Mouse (Mus musculus): ENCODE measurements around the gene Htra2. TPM values are rescaled to one million over a fixed set of nuclear protein-coding genes. Genes with fewer than 3 reads are reported as not detected.

Htra2 gene
- polyA plus RNA-seq, 1 experiment from 2014 or later: 74.1 TPM

DNA sequence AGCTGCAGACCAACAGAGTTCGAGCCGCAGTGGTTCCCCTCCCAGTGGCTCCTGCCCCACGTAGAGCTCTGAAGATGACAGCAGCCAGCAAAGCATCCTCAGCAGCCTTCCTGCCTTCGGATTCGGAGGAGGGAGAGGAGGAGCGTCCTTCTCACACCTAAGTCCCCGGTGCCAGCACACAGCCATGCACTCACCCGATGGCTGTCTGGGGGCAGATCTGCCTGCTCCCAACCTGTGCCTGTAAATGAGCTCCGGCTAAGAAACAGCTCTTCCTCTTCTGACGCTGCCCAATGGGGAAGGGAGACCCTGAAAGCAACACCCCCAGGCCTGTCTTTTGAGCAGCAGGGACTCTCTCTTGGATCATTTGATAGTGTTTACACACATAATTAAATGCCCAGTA is 25.3 kb downstream of the Htra2 start:
- Histone ChIP-seq H3K9me3 (no peaks in the 10 kb centered on the region), H3K27me3 (peaks cover 43% of the 10 kb centered on the region), H3K4me3 (no peak overlapping the region), H3K4me2 (replicated peaks) (no peak overlapping the region), H3K4me1 (peaks cover 35% of the 10 kb centered on the region), H3K36me3 (no peaks in the 10 kb centered on the region), H3K27ac (no peak overlapping the region), H3K9ac (peak overlapping the region; percentile 20; the same call in 1 of the 2 replicates)
- WGBS: 21% methylated on average over 10 of the region's 10 CpGs
- ATAC-seq (ENCODE audit: insufficient number of reproducible peaks, insufficient read depth, low FRiP score, low TSS enrichment): no peak

DNA sequence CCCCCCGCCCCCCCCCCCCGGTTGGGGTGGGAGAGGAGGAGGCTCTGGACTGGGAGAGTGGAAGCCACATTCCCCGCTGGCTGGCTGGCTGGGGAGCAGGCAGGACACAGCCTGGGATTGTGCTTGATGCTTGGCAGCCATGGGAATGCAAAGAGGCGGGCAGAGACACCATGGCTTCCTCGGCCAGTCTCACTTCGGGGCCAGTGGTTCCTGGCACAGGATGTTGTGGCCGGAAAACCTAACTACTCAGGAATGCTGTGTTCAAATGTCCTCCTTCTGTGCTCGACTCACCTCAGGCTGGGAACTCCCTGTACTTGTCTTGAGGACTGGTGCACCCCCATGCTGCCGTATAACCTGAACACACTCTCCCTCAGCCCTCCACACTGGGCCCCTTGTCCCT is 27.4 kb downstream of the Htra2 start:
- WGBS: 26% methylated on average over 8 of the region's 9 CpGs
- peaks cover 29% of the 10 kb centered on the region for H3K4me1 ChIP-seq
- no peak overlapping the region for H3K27ac ChIP-seq
- H3K4me2 ChIP-seq (replicated peaks): no peak overlapping the region
- H3K4me3 ChIP-seq: no peak overlapping the region
- H3K9me3 ChIP-seq: no peaks in the 10 kb centered on the region
- H3K27me3 ChIP-seq: peaks cover 43% of the 10 kb centered on the region
- no peak overlapping the region for H3K9ac ChIP-seq
- ATAC-seq (ENCODE audit: insufficient number of reproducible peaks, insufficient read depth, low FRiP score, low TSS enrichment): no peak
- no peaks in the 10 kb centered on the region for H3K36me3 ChIP-seq

DNA sequence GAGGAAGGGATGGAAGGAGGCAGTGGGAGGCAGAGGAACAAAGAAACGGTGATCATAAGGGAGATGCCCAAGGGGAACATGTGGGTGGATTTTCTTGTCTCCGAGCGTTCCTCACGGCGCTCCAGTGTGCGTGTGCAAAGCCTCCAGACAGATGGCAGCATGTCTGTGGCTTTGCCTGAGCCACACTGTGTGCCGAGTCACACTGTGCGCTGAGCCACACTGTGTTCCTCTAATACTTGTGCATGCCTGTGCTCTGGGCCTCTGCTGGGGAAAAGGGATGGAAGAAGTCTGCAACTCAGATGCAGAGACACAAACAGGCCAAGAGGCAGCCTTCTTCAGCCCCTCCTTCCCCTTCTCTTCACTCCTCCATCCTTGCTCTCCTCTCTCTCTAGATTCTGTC is 27.8 kb downstream of the Htra2 start:
- no peak overlapping the region for H3K9ac ChIP-seq

DNA sequence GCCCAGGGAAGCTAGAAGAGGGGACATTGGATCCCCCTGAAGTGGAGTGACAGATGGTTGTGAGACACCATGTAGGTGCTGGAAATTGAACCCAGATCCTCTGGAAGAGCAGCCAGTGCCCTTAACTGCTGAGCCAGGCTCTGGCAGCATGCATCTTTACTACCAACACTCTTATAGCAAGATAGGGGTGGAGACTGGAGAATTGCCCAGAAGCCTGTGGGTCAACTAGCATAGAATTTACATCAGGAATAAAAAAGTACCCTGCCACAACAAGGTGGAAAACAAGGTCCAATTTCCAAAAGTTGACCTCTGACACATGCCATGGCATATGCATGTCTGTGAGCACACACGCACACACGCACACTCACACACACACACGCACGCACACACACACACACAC is 29.9 kb downstream of the Htra2 start:
- Histone ChIP-seq H3K36me3 (no peaks in the 10 kb centered on the region), H3K9ac (no peak overlapping the region), H3K9me3 (no peaks in the 10 kb centered on the region), H3K4me2 (replicated peaks) (no peak overlapping the region), H3K4me3 (no peak overlapping the region), H3K4me1 (peaks cover 14% of the 10 kb centered on the region), H3K27me3 (peaks cover 21% of the 10 kb centered on the region), H3K27ac (no peak overlapping the region)
- WGBS: 96% methylated on average over 4 of the region's 4 CpGs
- ATAC-seq (ENCODE audit: insufficient number of reproducible peaks, insufficient read depth, low FRiP score, low TSS enrichment): no peak

More for the DNA sequence above, 27.8 kb downstream of the Htra2 start:
- H3K4me1 ChIP-seq: peaks cover 27% of the 10 kb centered on the region
- 67% methylated on average over 8 of the region's 8 CpGs for WGBS
- H3K4me3 ChIP-seq: no peak overlapping the region
- no peak overlapping the region for H3K27ac ChIP-seq
- no peak for ATAC-seq (ENCODE audit: insufficient number of reproducible peaks, insufficient read depth, low FRiP score, low TSS enrichment)
- H3K36me3 ChIP-seq: no peaks in the 10 kb centered on the region
- H3K9me3 ChIP-seq: no peaks in the 10 kb centered on the region
- H3K4me2 ChIP-seq (replicated peaks): no peak overlapping the region
- peaks cover 40% of the 10 kb centered on the region for H3K27me3 ChIP-seq

DNA sequence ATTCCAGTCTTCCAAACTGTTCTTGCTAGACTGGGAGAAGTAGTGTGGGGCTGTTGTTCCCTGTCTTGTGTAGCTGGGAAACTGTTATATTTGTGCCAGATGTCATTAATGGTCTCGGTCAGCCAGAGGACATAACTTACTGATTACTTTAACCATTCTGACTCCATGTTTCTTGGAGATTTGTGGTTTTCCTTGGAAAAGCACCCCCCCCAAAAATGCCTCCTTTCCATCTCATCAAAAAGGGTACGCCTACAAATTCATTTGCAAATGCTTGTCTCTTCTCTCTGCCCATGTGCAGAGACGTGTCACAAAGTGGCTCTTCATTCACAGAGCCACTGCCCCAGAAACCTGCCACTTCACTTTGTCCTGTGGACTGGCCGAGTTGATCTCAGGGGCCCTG is 30.7 kb downstream of the Htra2 start:
- Histone ChIP-seq H3K27ac (no peak overlapping the region), H3K9ac (no peak overlapping the region), H3K27me3 (peaks cover 13% of the 10 kb centered on the region; the same call in 1 of the 2 replicates), H3K4me2 (replicated peaks) (no peak overlapping the region), H3K4me1 (peaks cover 9% of the 10 kb centered on the region; the same call in 1 of the 2 replicates), H3K36me3 (no peaks in the 10 kb centered on the region), H3K4me3 (no peak overlapping the region), H3K9me3 (no peaks in the 10 kb centered on the region)
- WGBS: 58% methylated on average over 4 of the region's 4 CpGs
- no peak for ATAC-seq (ENCODE audit: insufficient number of reproducible peaks, insufficient read depth, low FRiP score, low TSS enrichment)

DNA sequence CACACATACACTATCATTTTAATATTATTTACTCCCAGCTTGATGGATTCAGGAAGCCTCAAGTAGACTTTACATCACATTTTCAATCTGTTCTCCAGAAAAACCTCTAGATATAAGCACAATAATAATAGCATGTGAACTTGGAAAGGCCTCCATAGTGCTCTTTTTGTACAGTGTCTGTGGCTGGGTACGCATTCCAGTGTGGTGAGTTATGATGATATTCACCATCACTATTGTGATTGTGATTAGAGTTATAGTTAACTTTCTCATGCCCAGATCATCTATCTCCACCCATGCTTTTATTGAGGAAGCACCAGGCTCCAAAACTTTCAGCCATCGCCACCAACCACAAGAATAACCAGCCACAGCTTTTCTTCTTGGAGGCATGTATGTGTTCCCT is 31.3 kb downstream of the Htra2 start:
- Histone ChIP-seq H3K9ac (no peak overlapping the region), H3K9me3 (no peaks in the 10 kb centered on the region), H3K4me3 (no peak overlapping the region), H3K27ac (no peak overlapping the region), H3K36me3 (no peaks in the 10 kb centered on the region), H3K4me1 (peaks cover 9% of the 10 kb centered on the region; the same call in 1 of the 2 replicates), H3K27me3 (0 out of 2 replicates have a peak, but pooled peaks cover 7% of the 10 kb centered on the region), H3K4me2 (replicated peaks) (no peak overlapping the region)
- 92% methylated on average over 2 of the region's 2 CpGs for WGBS
- ATAC-seq (ENCODE audit: insufficient number of reproducible peaks, insufficient read depth, low FRiP score, low TSS enrichment): no peak

DNA sequence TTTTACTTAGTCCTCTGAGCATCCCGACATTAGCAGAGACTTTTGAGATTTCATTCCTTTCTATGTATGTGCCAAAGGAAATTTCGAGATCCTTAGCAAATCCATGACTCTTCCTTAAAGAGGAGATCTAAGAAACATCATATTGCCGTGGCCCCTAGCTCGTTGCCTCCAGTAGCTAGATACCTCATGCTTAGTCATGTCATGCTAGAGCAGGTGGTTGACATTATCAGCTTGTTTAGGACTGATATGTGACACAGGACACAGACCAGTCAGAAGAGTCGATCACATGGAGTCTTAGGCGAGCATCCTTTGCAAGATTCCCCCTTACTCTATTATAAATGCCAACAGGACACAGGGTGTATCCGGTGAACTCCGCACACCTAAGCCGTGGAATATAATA is 32.1 kb downstream of the Htra2 start:
- Histone ChIP-seq H3K9ac (no peak overlapping the region), H3K9me3 (no peaks in the 10 kb centered on the region), H3K4me3 (no peak overlapping the region), H3K27ac (no peak overlapping the region), H3K4me2 (replicated peaks) (no peak overlapping the region), H3K4me1 (peaks cover 9% of the 10 kb centered on the region; the same call in 1 of the 2 replicates), H3K27me3 (no peaks in the 10 kb centered on the region), H3K36me3 (no peaks in the 10 kb centered on the region)
- 84% methylated on average over 9 of the region's 9 CpGs for WGBS
- no peak for ATAC-seq (ENCODE audit: insufficient number of reproducible peaks, insufficient read depth, low FRiP score, low TSS enrichment)

DNA sequence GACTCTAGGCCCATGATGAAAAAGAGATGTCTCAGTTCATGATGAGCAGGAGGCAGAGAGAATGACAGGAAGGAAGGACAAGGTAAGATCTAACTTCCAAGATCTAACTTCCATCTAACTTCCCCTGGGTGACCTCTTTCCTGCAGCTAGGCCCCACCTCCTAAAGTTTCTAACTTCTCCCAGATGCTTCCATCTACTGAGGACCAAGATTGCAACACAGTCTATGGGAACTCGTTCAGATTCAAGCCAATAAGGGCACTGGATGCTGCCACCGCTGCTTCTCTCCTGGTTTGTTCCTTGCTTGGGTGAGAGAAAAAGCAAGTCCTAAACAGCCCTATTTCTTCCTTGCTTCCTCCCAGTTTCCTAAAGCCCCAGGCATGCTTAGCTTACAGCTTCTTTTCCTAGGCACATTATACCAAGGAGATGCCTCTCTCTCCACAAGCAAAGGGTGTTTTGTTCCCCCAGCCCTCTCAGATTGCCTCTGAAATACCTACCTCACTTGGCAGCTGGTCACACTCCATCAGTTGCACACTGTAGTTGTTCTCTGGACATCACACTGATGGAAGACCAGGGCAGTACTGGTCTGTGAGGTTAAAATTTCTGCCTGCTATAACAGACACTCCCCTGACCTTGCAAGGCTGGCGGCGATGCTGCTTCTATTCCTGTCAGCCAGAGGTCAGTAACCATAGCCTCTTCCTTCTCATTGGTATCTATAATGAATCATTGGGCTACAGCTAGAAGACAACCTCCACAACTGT is 34.1 kb downstream of the Htra2 start:
- H3K36me3 ChIP-seq: no peaks in the 10 kb centered on the region
- H3K9ac ChIP-seq: no peak overlapping the region
- 0 out of 2 replicates have a peak, but pooled peaks cover 3% of the 10 kb centered on the region for H3K4me1 ChIP-seq
- 82% methylated on average over 4 of the region's 4 CpGs for WGBS
- no peak for ATAC-seq (ENCODE audit: insufficient number of reproducible peaks, insufficient read depth, low FRiP score, low TSS enrichment)
- no peaks in the 10 kb centered on the region for H3K27me3 ChIP-seq
- H3K4me3 ChIP-seq: no peak overlapping the region
- H3K9me3 ChIP-seq: no peaks in the 10 kb centered on the region
- no peak overlapping the region for H3K4me2 ChIP-seq (replicated peaks)
- H3K27ac ChIP-seq: no peak overlapping the region

DNA sequence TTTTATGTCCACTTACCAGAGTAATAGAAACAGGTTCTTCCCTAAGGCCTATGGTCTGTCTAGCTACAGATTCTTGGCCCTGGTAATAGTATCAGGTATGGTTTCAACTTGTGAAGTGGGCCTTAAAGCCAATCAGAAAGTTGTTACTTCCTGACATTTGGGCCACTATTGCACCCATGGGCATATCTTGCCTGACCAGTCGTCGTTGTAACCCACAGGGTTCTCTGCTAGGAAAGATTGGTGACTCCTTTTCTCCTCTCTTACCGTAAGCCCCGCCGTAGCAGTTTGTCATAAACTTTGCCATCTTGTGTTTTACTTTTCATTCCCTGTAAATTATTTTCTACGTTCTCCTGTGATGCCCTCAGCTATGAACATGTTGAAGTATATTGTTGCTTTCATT is 35.0 kb downstream of the Htra2 start:
- ATAC-seq (ENCODE audit: insufficient number of reproducible peaks, insufficient read depth, low FRiP score, low TSS enrichment): no peak
- no peaks in the 10 kb centered on the region for H3K36me3 ChIP-seq
- H3K27ac ChIP-seq: no peak overlapping the region
- H3K4me2 ChIP-seq (replicated peaks): no peak overlapping the region
- H3K4me1 ChIP-seq: 0 out of 2 replicates have a peak, but pooled peaks cover 3% of the 10 kb centered on the region
- no peak overlapping the region for H3K4me3 ChIP-seq
- no peak overlapping the region for H3K9ac ChIP-seq
- H3K9me3 ChIP-seq: no peaks in the 10 kb centered on the region
- no peaks in the 10 kb centered on the region for H3K27me3 ChIP-seq
- WGBS: 87% methylated on average over 6 of the region's 6 CpGs

DNA sequence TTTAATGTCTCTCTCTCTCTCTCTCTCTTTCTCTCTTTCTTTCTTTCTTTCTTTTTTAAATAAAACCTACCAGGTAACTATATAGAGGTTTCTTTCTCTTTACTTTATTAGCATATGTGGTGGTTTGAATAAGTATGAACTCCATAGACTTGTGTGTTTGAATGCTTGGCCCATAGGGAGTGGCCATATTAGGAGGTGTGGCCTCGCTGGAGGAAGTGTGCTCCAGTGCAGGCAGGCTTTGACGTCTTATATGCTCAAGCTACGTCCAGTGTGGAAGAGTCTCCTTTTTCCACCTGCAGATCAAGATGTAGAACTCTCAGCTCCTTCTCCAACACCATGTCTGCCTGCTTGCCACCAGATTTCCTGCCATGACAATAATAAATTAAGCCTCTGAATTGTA is 36.0 kb downstream of the Htra2 start:
- H3K27ac ChIP-seq: no peak overlapping the region
- no peak overlapping the region for H3K4me3 ChIP-seq
- no peaks in the 10 kb centered on the region for H3K36me3 ChIP-seq
- H3K9me3 ChIP-seq: no peaks in the 10 kb centered on the region
- no peak overlapping the region for H3K4me2 ChIP-seq (replicated peaks)
- no peaks in the 10 kb centered on the region for H3K4me1 ChIP-seq
- no peak overlapping the region for H3K9ac ChIP-seq
- 68% methylated on average over 3 of the region's 3 CpGs for WGBS
- no peak for ATAC-seq (ENCODE audit: insufficient number of reproducible peaks, insufficient read depth, low FRiP score, low TSS enrichment)
- H3K27me3 ChIP-seq: no peaks in the 10 kb centered on the region

DNA sequence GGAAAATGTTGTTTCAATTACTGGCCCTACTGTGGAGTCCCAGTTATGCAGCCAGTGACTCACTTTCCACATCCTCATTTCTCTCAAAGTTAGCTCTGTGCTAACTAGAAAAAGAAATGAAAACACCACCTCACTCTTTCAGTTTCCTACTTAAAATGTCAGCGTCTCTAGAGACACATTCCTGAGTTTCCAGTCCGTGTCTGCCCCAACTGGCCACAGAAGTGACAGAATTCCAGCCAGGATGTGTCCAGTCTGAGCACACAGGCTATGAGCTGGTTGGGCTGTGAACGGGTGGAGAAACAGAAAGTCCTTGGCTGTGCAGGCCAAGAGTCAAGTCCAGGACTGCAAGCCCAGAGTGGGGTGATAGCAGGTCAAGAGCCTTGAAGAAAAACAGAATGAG is 37.9 kb downstream of the Htra2 start:
- Histone ChIP-seq H3K9ac (no peak overlapping the region), H3K4me3 (no peak overlapping the region), H3K4me1 (no peaks in the 10 kb centered on the region), H3K4me2 (replicated peaks) (no peak overlapping the region), H3K36me3 (no peaks in the 10 kb centered on the region), H3K9me3 (no peaks in the 10 kb centered on the region), H3K27me3 (no peaks in the 10 kb centered on the region), H3K27ac (no peak overlapping the region)
- 48% methylated on average over 3 of the region's 3 CpGs for WGBS
- ATAC-seq (ENCODE audit: insufficient number of reproducible peaks, insufficient read depth, low FRiP score, low TSS enrichment): no peak

DNA sequence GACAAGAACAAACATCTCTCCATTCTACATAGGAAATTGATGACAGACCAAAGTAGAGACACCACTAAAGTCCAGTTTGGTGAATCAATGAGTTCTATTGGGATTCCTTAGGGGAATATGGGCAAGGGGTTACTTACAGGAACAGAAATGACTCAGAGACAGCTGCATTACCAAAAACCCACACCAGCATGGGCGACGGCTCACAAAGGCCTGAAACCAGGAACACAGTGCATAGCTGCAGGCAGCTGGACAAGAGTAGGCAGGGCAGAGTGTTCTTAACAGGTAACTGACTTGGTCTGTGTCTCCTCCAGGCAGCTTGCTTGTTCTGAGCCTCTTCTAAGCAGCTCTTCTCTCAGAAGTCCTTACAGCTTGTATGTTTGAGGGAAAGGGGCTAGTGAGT is 39.3 kb downstream of the Htra2 start:
- Histone ChIP-seq H3K4me1 (no peaks in the 10 kb centered on the region), H3K9ac (no peak overlapping the region), H3K9me3 (no peaks in the 10 kb centered on the region), H3K4me3 (no peak overlapping the region), H3K36me3 (no peaks in the 10 kb centered on the region), H3K4me2 (replicated peaks) (no peak overlapping the region), H3K27me3 (no peaks in the 10 kb centered on the region), H3K27ac (no peak overlapping the region)
- no peak for ATAC-seq (ENCODE audit: insufficient number of reproducible peaks, insufficient read depth, low FRiP score, low TSS enrichment)
- 86% methylated on average over 2 of the region's 2 CpGs for WGBS
